Mouse (Mus musculus) bone marrow macrophage, adult 2 months (primary cell): Measurements from ENCODE around the gene Ube3b. TPM values are rescaled to one million over a fixed set of nuclear protein-coding genes. Genes with fewer than 3 reads are reported as not detected.

Experiments used
- H3K27ac ChIP-seq: 2 replicates; pipeline ENCODE4 v1.5.1; 2012; ENCODE audit warnings: low read depth, low read length; ENCODE audit not compliant: insufficient read depth
- H3K4me1 ChIP-seq: 2 replicates; pipeline ENCODE4 v1.6.1; 2012; ENCODE audit warnings: low read length; ENCODE audit not compliant: control insufficient read depth, insufficient read depth
- H3K4me3 ChIP-seq: 2 replicates; pipeline ENCODE4 v1.5.1; 2012; ENCODE audit warnings: mild to moderate bottlenecking, low read length, moderate library complexity; ENCODE audit not compliant: insufficient read depth
- CTCF ChIP-seq: IDR thresholded peaks from 2 replicates; pipeline ENCODE4 v1.5.1; 2012; ENCODE audit warnings: low read depth, mild to moderate bottlenecking, low read length, moderate library complexity
- POLR2A ChIP-seq: IDR thresholded peaks from 2 replicates; pipeline ENCODE4 v1.6.1; 2012; ENCODE audit warnings: mild to moderate bottlenecking, low read depth, low read length, borderline replicate concordance
- polyA plus RNA-seq: library from polyadenylated mRNA; stranded (reverse); fragments of >200 nt; gene quantifications from 2 replicates; pipeline ENCODE4 v1.2.4, GENCODE M21; 2012; ENCODE audit not compliant: missing spikeins, insufficient read depth, insufficient read length

The Ube3b gene
- polyA plus RNA-seq, 1 experiment: 52.0 TPM

- H3K4me1 ChIP-seq: no peaks in the 10 kb centered on the region
- TF ChIP-seq CTCF: no peak
- no peak for TF ChIP-seq POLR2A
- H3K4me3 ChIP-seq: no peak overlapping the region
- H3K27ac ChIP-seq: no peak overlapping the region
Measured at GRCm38 (mm10) chr5:114470359-114470758, 90.0 kb downstream of the Ube3b start.

Other genes starting within 250 kb of the Ube3b start
- 0.19 and 0.24 TPM in 2 replicates for gene Acacb, start 234.1 kb upstream of the Ube3b start, polyA plus RNA-seq
- not detected in 2 replicates for gene Foxn4, start 106.8 kb upstream of the Ube3b start, polyA plus RNA-seq
- not detected in 2 replicates for gene Myo1h, start 91.4 kb upstream of the Ube3b start, polyA plus RNA-seq
- gene Kctd10, start 99 bp upstream of the Ube3b start, polyA plus RNA-seq: 35.0 and 41.1 TPM in 2 replicates
- gene Mmab, start 63.5 kb downstream of the Ube3b start, polyA plus RNA-seq: 6.7 and 7.5 TPM in 2 replicates
- 11.2 and 13.3 TPM in 2 replicates for gene Mvk, start 63.7 kb downstream of the Ube3b start, polyA plus RNA-seq
- gene Fam222a, start 187.4 kb downstream of the Ube3b start, polyA plus RNA-seq: 1.5 and 1.9 TPM in 2 replicates